Mouse (Mus musculus) lung, adult 2 months (tissue): ENCODE measurements around the gene Flot1.

ENCODE experiments used
- CTCF ChIP-seq: fragments of 200-500 bp; IDR thresholded peaks from 2 replicates; pipeline ENCODE4 v1.5.1; 2011; ENCODE audit warnings: mild to moderate bottlenecking, low read length, control low read depth; ENCODE audit not compliant: insufficient read depth
- POLR2A ChIP-seq: fragments of 200-500 bp; IDR thresholded peaks from 2 replicates; pipeline ENCODE4 v1.6.1; 2011; ENCODE audit warnings: low read depth, mild to moderate bottlenecking, control low read depth, low read length, borderline replicate concordance; ENCODE audit errors: extremely low read depth

DNA sequence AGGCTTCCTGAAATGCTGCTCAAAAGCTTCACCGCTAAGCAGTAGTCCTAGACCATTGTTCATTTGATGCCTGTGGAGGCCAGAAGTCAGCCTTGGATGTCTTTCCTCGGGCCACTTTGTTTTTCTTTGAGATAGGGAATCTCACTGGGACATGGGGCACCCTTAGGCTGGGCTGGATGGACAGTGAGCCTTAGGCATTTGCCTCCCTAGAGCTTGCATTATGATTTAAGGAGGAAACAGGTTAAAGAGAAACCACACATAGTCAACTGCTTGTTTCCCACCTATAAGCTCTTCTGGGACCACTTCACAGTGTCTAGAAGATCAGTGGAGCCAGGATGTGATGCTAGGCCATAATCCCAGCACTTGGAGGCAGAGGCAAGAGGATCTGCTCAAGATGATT is 36.8 kb downstream of the Flot1 start:
- TF ChIP-seq CTCF (no peak), POLR2A (no peak)
